Mouse (Mus musculus): ENCODE data around the gene Hspg2.
"Not testable (repeated sequence)": the region's sequence is repeated elsewhere in the genome, so short reads cannot be mapped to it uniquely, and the experiment has no call there.

Hspg2 gene

DNA sequence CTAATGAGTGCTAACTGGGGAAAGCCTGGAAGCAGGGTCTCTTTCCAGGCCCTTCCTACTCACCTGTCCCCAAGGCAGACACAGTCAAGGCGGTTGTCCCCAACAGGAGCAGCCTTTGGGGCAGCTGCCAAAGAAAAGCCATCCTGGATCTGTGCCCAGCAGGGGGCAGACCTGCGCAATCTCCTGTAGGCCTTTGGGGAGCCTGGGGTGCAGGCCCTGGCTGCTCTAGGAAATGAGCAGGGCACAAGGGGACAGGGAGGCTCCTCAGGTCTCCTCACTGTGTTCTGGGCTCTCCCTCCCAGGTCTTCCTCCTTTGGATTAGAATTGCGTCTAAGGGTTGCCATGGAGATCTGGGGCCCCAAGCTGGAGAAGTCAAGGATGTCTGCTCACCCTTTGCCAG lies 113.2 kb downstream of the Hspg2 start:
- DNase-seq = no peak

DNA sequence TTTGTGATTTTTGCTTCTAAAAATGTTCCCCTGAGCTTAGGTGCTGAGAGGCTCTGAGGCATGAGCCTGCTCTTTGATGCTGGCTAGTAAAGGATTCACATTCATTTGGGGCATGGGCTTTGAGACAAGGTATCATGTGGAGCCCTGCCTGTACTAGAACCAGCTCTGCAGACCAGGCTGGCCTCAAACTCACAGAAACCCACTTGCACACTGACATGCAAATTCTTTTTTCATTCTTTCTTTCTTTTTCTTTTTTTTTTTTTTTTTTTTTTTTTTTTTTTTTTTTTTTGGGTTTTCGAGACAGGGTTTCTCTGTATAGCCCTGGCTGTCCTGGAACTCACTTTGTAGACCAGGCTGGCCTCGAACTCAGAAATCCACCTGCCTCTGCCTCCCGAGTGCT lies 120.5 kb downstream of the Hspg2 start:
- not testable (repeated sequence) for DNase-seq

DNA sequence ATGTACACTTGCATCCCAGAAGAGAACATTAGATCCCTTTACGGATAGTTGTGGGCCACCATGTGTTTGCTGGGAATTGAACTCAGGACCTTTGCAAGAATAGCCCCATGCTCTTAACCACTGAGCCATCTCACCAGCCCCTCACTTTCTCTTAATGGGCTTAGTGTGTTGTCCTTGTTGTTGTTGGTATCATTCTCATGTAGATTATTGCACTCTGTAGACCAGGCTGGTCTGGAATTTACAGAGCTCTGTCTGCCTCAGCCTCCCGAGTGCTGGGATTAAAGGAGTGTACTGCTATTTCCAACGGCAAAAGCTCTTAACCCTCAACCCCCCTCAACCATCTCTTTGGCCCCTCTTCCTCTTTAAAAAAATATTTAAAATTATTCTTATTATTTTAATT lies 121.0 kb downstream of the Hspg2 start:
- no peak for DNase-seq

- no peak for DNase-seq
Observed at GRCm38 (mm10) chr4:137590961-137591360, 122.4 kb downstream of the Hspg2 start.

DNA sequence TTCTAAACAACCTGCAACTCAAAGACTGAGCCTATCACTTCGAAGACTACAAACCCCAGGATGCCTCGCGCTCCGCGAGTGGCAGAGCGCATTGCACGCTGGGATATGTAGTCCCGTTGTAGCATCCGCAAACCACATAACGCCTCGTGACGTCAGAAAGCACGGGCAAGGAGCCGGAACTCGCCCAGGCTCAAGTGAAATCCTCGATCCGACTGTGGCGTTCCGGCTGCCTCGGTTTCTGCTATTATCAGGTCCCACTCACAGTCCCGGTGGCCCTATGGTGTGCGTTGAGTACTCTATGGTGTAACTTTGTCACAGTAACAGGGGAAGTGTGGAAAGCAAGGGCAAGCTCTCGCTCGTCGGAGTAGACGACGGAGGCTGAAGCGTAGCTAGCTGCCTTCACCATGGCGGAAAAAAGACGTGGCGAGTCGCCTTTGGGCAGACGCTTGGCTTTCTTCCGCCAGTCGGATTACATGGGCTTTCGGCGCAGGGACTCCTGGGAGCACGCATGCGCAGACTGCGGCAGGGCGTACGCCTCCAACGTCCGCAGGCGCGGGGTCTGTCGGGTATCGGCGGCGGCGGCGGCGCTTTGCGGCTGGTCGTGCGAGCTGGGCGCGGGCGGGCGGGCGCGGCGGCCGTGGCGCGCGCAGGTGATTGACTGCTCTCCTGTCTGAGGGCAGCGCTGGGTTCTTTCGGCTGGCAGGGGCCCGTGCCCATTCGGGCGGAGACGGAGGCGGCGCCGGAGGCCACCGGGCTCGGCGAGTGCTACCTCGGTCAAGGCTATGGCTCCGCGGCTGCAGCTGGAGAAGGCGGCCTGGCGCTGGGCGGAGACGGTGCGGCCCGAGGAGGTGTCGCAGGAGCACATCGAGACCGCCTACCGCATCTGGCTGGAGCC lies 125.3 kb downstream of the Hspg2 start, which contains the start of gene Usp48:
Gene Usp48, plus strand, starts transcription at position 155 of the 895 bp plus-strand sequence.
- DNase-seq = peak; percentile 98

DNA sequence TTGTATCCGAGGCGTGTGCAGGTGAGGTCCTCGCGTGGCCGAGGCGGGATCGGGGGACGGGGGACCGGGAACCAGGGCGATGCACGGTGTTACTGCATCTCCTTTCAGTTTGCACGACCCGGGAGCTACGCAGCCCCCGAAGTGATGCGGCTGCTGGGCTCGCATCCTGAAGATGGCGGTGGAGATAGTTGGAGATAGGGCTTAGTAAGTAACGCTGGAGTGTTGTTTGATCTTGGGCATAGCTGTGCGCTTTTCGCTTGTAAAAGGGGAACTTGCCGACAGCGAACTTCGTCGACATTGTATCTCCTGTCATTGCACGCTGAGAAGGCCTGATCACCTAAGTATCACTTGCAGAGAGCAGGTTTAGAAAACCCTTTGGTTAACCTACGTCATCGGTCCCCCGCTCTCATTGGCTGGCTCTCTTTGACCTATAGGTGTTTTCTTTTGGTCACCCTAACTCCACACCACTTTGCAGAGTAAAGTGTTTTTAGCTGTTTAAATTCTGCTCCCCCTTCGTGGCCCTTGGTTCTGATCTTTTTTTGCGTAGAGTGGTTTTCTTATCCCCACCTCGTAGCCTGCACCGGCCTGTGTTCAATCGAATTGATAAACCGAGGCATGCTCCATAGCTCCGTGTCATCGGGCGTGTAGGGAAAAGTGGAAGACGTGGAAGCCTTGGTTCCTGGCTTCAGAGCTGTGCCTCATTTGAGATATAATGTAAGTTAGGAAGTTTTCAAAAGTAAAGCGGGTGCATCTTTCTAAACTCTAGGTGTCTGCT lies 126.1 kb downstream of the Hspg2 start:
- no peak for DNase-seq

GRCm38 (mm10) chr4:137597098-137597630 lies 128.6 kb downstream of the Hspg2 start:
- DNase-seq = no peak

DNA sequence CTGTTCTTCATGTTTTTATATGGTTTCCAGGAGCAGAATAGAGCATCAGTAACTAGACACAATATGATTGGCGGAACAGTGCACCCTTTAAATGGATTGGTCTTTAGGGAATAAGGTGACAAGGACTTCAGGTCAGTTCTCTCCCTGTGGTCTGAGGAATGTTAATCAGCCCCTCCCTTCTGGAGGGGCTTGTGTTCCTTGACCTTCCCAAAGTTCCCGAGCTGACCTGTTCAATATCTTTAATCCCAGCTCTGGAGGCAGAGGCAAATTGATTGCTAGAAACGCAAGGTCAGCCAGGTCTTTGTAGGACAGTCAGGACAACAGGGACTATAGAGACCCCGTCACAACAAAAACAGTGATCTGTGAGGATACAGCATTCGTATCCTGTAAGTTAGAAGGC lies 130.0 kb downstream of the Hspg2 start:
- DNase-seq = no peak

- no peak for DNase-seq
Observed at GRCm38 (mm10) chr4:137603449-137604171, 135.0 kb downstream of the Hspg2 start.

GRCm38 (mm10) chr4:137607023-137607422 lies 138.5 kb downstream of the Hspg2 start:
- DNase-seq = no peak

DNA sequence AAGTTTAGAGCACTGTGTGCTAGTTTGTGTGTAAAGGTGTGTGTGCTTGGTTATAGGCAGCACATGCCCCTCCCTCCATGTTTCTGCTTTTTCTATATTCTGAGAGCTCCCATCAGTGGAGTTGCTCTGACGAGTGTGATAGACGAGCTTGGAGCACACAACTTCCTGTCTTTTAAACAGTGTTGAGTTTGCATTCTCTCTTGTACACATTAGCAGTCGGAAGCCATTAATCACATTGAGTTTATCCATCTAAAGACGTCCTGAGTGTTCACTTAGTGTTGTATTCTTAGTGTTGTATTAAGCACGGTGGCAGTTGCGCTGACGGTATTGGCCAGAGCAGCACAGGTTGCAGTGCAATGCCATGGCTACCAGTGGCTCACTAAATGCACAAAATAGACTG lies 140.7 kb downstream of the Hspg2 start:
- DNase-seq = no peak

DNA sequence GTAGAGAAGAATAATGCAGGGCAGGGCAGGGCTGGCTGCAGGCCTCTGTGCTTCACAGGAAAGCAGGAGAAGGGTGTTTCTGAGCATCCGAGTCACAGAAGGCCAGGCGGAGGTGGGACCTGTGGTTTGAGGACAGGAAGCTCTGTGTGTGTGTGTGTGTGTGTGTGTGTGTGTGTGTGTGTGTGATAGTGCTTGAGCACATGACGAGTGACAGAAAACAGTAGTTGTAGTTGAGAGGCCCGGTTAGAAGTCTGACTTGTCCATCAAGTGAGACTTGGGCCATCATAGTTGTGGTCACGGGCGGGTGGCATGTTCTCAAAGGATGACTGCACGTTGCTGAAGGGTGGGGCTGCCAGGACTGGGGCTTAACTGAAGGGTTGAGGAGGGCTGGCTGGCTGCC lies 141.1 kb downstream of the Hspg2 start:
- DNase-seq = no peak

- no peak for DNase-seq
Observed at GRCm38 (mm10) chr4:137610256-137610655, 141.7 kb downstream of the Hspg2 start.

Data from kidney, adult 11 months (tissue).